In the genomic region with DNA sequence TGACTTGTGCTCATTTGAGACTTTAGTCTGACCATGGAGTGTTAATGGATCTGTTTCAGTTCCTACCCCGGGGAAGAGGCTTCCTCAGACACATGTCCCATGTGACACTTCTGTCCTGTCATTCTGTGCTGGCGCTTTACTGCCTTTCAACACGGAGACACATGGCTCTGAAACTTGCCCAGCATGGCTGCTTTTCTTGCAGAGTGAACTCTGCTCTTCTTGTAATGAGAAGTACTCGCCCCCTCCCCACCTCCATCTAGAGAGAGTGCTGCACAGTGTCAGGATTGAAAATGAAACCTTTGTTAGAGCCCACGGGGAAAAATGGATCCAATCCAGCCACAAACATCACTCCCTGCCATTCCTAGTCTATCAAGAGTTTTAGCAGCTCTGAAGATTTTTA, we compare ENCODE assay signal across 11 mouse cellular contexts.
DNase-seq lines count a peak whose midpoint lies in the region; ATAC-seq and TF ChIP-seq lines count a peak whose summit lies in the region.
"Had no signal": no experiment of that assay in that cellular context is flagged by ENCODE, and none has a peak within 500 bp of the region (broad histone marks: within the 10 kb centered on the region; RNA-seq: fewer than 3 reads in every experiment).

No protein-coding gene starts in this region.

- peaks cover 27% of the 10 kb centered on the region for H3K36me3 ChIP-seq in forebrain, postnatal 0 days (ENCODE audit: insufficient read depth)
- peaks cover 49% of the 10 kb centered on the region for H3K36me3 ChIP-seq in forebrain, embryonic 10.5 days (replicated peaks)
- H3K36me3 ChIP-seq in lung, embryonic 14.5 days (ENCODE audit: insufficient read depth) = peaks cover 18% of the 10 kb centered on the region
- peaks cover 33% of the 10 kb centered on the region for H3K36me3 ChIP-seq in heart, embryonic 14.5 days (ENCODE audit: control insufficient read depth, insufficient read depth, low read length)
- peaks cover 13% of the 10 kb centered on the region for H3K36me3 ChIP-seq in myocyte (ENCODE audit: control insufficient read depth, insufficient read depth)
- H3K36me3 ChIP-seq in midbrain, embryonic 13.5 days = peaks cover 33% of the 10 kb centered on the region

- no peak overlapping the region for H3K27ac ChIP-seq in forebrain, postnatal 0 days (ENCODE audit: low read depth, low read length)
- H3K27ac ChIP-seq in forebrain, embryonic 10.5 days = no peak overlapping the region
- peak overlapping the region; percentile 64 for H3K27ac ChIP-seq in lung, embryonic 14.5 days (ENCODE audit: low read depth)
- peak overlapping the region; percentile 29 to 51; a peak in 3 of 4 replicates for H3K27ac ChIP-seq in heart, embryonic 14.5 days (replicated peaks in 1 of 2; ENCODE audit: control insufficient read depth in 1 of 2, insufficient read depth in 1 of 2, low read depth in 2 of 2, low read length in 2 of 2)
- no peak overlapping the region for H3K27ac ChIP-seq in midbrain, embryonic 13.5 days
- H3K27ac ChIP-seq: midbrain, embryonic 15.5 days had no signal

- no peak overlapping the region for H3ac ChIP-seq in myocyte (ENCODE audit: control insufficient read depth, insufficient read length)

- TF ChIP-seq POLR2A in myocyte (IDR thresholded peaks at IDR 0.05; ENCODE audit: insufficient read length, low read depth) = no peak

- WGBS in forebrain, postnatal 0 days = 35% methylated on average over 5 of the region's 5 CpGs
- 70% methylated on average over 5 of the region's 5 CpGs for WGBS in forebrain, embryonic 10.5 days
- WGBS in lung, embryonic 14.5 days = 20% methylated on average over 5 of the region's 5 CpGs
- WGBS in heart, embryonic 14.5 days = 21% methylated on average over 5 of the region's 5 CpGs
- WGBS in midbrain, embryonic 13.5 days = 76% methylated on average over 5 of the region's 5 CpGs

- H3K79me2 ChIP-seq in myocyte (ENCODE audit: control insufficient read depth, insufficient read depth) = no peaks in the 10 kb centered on the region

- H3K4me1 ChIP-seq in forebrain, postnatal 0 days (ENCODE audit: insufficient read depth) = 0 out of 2 replicates have a peak, but pooled peaks cover 3% of the 10 kb centered on the region
- no peaks in the 10 kb centered on the region for H3K4me1 ChIP-seq in forebrain, embryonic 10.5 days
- peaks cover 18% of the 10 kb centered on the region for H3K4me1 ChIP-seq in lung, embryonic 14.5 days (ENCODE audit: insufficient read depth)
- peaks cover 11 to 20% of the 10 kb centered on the region in 2 experiments for H3K4me1 ChIP-seq in heart, embryonic 14.5 days (ENCODE audit: control insufficient read depth in 2 of 2, insufficient read depth in 2 of 2, low read length in 2 of 2)
- H3K4me1 ChIP-seq in midbrain, embryonic 13.5 days (replicated peaks) = no peaks in the 10 kb centered on the region
- H3K4me1 ChIP-seq: midbrain, embryonic 15.5 days had no signal

- peak; percentile 20; the same call in 1 of the 2 replicates for ATAC-seq in forebrain, postnatal 0 days
- peak; percentile 46; the same call in 1 of the 2 replicates for ATAC-seq in lung, embryonic 14.5 days (ENCODE audit: insufficient read depth)
- ATAC-seq in heart, embryonic 14.5 days (ENCODE audit: insufficient number of reproducible peaks, insufficient read depth, low FRiP score, low read depth) = no peak
- ATAC-seq in CD4-positive, CD25-positive, alpha-beta regulatory T cell, adult 4 months = no peak
- no peak for ATAC-seq in midbrain, embryonic 13.5 days
- ATAC-seq: midbrain, embryonic 15.5 days had no signal

- H3K9ac ChIP-seq in forebrain, postnatal 0 days = no peak overlapping the region
- H3K9ac ChIP-seq in lung, embryonic 14.5 days = no peak overlapping the region
- peak overlapping the region; percentile 53; the same call in 1 of the 2 replicates for H3K9ac ChIP-seq in heart, embryonic 14.5 days (ENCODE audit: low read length)
- H3K9ac ChIP-seq in midbrain, embryonic 13.5 days (replicated peaks) = no peak overlapping the region
- H3K9ac ChIP-seq: midbrain, embryonic 15.5 days had no signal

- H3K9me3 ChIP-seq in forebrain, postnatal 0 days (ENCODE audit: low read length) = no peaks in the 10 kb centered on the region
- no peaks in the 10 kb centered on the region for H3K9me3 ChIP-seq in forebrain, embryonic 10.5 days
- no peaks in the 10 kb centered on the region for H3K9me3 ChIP-seq in lung, embryonic 14.5 days (ENCODE audit: low read depth, low read length)
- no peaks in the 10 kb centered on the region for H3K9me3 ChIP-seq in heart, embryonic 14.5 days (ENCODE audit: control insufficient read depth, low read length)
- H3K9me3 ChIP-seq in midbrain, embryonic 13.5 days = no peaks in the 10 kb centered on the region
- H3K9me3 ChIP-seq: midbrain, embryonic 15.5 days had no signal

- DNase-seq in forebrain, postnatal 0 days = no peak
- no peak for DNase-seq in forebrain, embryonic 10.5 days (ENCODE audit: extremely low spot score, low spot score)
- peak; percentile 48 for DNase-seq in lung, embryonic 14.5 days
- DNase-seq in lung, postnatal 14 days = no peak
- DNase-seq: cerebellum, adult 9-10 months; gastrocnemius, postnatal 25 days had no signal

- H3K4me2 ChIP-seq in forebrain, postnatal 0 days (ENCODE audit: low read depth) = no peak overlapping the region
- peak overlapping the region; percentile 10; the same call in 1 of the 2 replicates for H3K4me2 ChIP-seq in lung, embryonic 14.5 days
- peak overlapping the region; percentile 11; the same call in 1 of the 2 replicates for H3K4me2 ChIP-seq in heart, embryonic 14.5 days (ENCODE audit: low read length)
- H3K4me2 ChIP-seq in myocyte (ENCODE audit: low read depth) = peak overlapping the region; percentile 61
- no peak overlapping the region for H3K4me2 ChIP-seq in midbrain, embryonic 13.5 days (replicated peaks)
- H3K4me2 ChIP-seq: midbrain, embryonic 15.5 days had no signal

- H3K27me3 ChIP-seq in forebrain, postnatal 0 days (ENCODE audit: insufficient read depth, low read length) = no peaks in the 10 kb centered on the region
- H3K27me3 ChIP-seq in forebrain, embryonic 10.5 days (ENCODE audit: poor library complexity, severe bottlenecking) = no peaks in the 10 kb centered on the region
- H3K27me3 ChIP-seq in lung, embryonic 14.5 days (ENCODE audit: insufficient read depth, low read length) = no peaks in the 10 kb centered on the region
- H3K27me3 ChIP-seq in heart, embryonic 14.5 days (ENCODE audit: control insufficient read depth, insufficient read depth, low read length) = no peaks in the 10 kb centered on the region
- no peaks in the 10 kb centered on the region for H3K27me3 ChIP-seq in myocyte (ENCODE audit: control insufficient read depth, insufficient read depth, insufficient read length)
- H3K27me3 ChIP-seq in midbrain, embryonic 13.5 days = no peaks in the 10 kb centered on the region
- H3K27me3 ChIP-seq: midbrain, embryonic 15.5 days had no signal

- no peak overlapping the region for H3K4me3 ChIP-seq in forebrain, postnatal 0 days (ENCODE audit: low read depth, low read length)
- no peak overlapping the region for H3K4me3 ChIP-seq in forebrain, embryonic 10.5 days
- H3K4me3 ChIP-seq in lung, embryonic 14.5 days (ENCODE audit: low read depth, low read length) = no peak overlapping the region
- no peak overlapping the region for H3K4me3 ChIP-seq in heart, embryonic 14.5 days (ENCODE audit: control insufficient read depth in 1 of 2, insufficient read depth in 1 of 2, low read depth in 1 of 2, low read length in 2 of 2)
- no peak overlapping the region for H3K4me3 ChIP-seq in myocyte
- H3K4me3 ChIP-seq in midbrain, embryonic 13.5 days (replicated peaks) = no peak overlapping the region
- H3K4me3 ChIP-seq: midbrain, embryonic 15.5 days had no signal

- TF ChIP-seq CTCF in forebrain, postnatal 0 days (IDR thresholded peaks at IDR 0.05; ENCODE audit: low read depth) = no peak
- TF ChIP-seq CTCF in lung, embryonic 14.5 days (IDR thresholded peaks at IDR 0.05; ENCODE audit: low read depth) = no peak

TF ChIP-seq in myocyte, 11 proteins besides CTCF, POLR2A, EP300 and RAD21:
- TF ChIP-seq POLR2AphosphoS2 (IDR thresholded peaks at IDR 0.05; ENCODE audit: insufficient read length, low read depth) (no peak), MYOG (IDR thresholded peaks at IDR 0.05; ENCODE audit: control insufficient read depth in 1 of 3, insufficient read depth in 1 of 3, insufficient read length in 2 of 3, low read depth in 2 of 3) (no peak), REST (IDR thresholded peaks at IDR 0.05; ENCODE audit: insufficient read depth, insufficient read length) (no peak), USF1 (IDR thresholded peaks at IDR 0.05; ENCODE audit: low read depth) (no peak), SRF (IDR thresholded peaks at IDR 0.05; ENCODE audit: control insufficient read depth, insufficient read length, low read depth) (no peak), TCF12 (IDR thresholded peaks at IDR 0.05; ENCODE audit: insufficient read depth, poor library complexity, severe bottlenecking) (no peak), CEBPB (IDR thresholded peaks at IDR 0.05; ENCODE audit: insufficient read depth, poor library complexity, severe bottlenecking) (no peak), MAX (IDR thresholded peaks at IDR 0.05; ENCODE audit: low read depth) (no peak)

Comparison
In these comparisons a context has a peak if more than half of its experiments do, and no peak if none do; other contexts are left out.
1. ATAC-seq: peak in forebrain, postnatal 0 days (single experiment) and lung, embryonic 14.5 days (single experiment); none in heart, embryonic 14.5 days (single experiment), CD4-positive, CD25-positive, alpha-beta regulatory T cell, adult 4 months (single experiment) and midbrain, embryonic 13.5 days (single experiment).
2. H3K27ac ChIP-seq: peak in lung, embryonic 14.5 days (single experiment) and heart, embryonic 14.5 days (2 of 2); none in forebrain, postnatal 0 days (single experiment), forebrain, embryonic 10.5 days (single experiment) and midbrain, embryonic 13.5 days (single experiment).
3. H3K4me2 ChIP-seq: peak in lung, embryonic 14.5 days (single experiment), heart, embryonic 14.5 days (single experiment) and myocyte (single experiment); none in forebrain, postnatal 0 days (single experiment) and midbrain, embryonic 13.5 days (single experiment).